Mouse (Mus musculus): ENCODE results near the gene 4931422A03Rik.
A peak's percentile ranks its signal among the peaks of the same experiment; 100 is the strongest.

DNA sequence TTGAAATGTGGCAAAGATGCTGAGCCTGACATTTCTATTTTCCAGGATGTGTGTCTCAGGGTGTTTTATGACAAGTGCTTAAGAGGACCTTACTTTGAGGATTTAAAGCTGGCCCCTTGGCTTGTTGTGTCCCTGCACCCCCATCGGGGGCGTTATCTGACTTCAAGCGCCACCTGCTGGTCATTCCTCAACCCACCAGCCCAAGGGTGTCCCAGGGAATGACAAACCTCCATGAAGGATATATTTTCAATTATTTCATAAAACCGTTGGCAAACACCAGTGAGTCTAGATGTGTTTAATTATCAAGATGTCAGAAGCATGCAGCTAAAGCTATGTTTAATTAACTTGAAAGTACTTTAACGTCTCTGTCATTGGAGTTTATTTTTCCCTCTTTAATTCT is 45.9 kb downstream of the 4931422A03Rik start:
- TF ChIP-seq CTCF (IDR thresholded peaks at IDR 0.05; ENCODE audit: low read depth, low read length): peak; percentile 82
- no peak for TF ChIP-seq POLR2A (IDR thresholded peaks at IDR 0.05; ENCODE audit: insufficient read depth, low read length)
- TF ChIP-seq EP300 (IDR thresholded peaks at IDR 0.05; ENCODE audit: insufficient read depth, low read depth, low read length): no peak
